Mouse (Mus musculus) ES-E14 (cell line): ENCODE data around the gene Fam227b. TPM values are rescaled to one million over a fixed set of nuclear protein-coding genes. Genes with fewer than 3 reads are reported as not detected.

Experiments used
- DNase-seq: peaks from one replicate; pipeline ENCODE4 v3.0.0-alpha.2; 2013; ENCODE audit warnings: low read depth, low spot score
- H3K27ac ChIP-seq: 2 replicates; pipeline ENCODE4 v1.5.1; 2012; ENCODE audit warnings: low read depth, mild to moderate bottlenecking, low read length, moderate library complexity, mixed read lengths; ENCODE audit not compliant: poor library complexity, insufficient read depth, severe bottlenecking
- H3K36me3 ChIP-seq: 2 replicates; pipeline ENCODE4 v1.6.1; 2012; ENCODE audit warnings: mild to moderate bottlenecking, low read length, moderate library complexity, mixed read lengths; ENCODE audit not compliant: control insufficient read depth, poor library complexity, insufficient read depth, severe bottlenecking
- H3K4me1 ChIP-seq, 2 experiments: fragments of 150-350 bp in 1 of 2; sonication (generic) in 1 of 2; 2 replicates each; pipeline ENCODE4 v1.6.1; 2012; ENCODE audit warnings: low read length in 2 of 2, mild to moderate bottlenecking in 1 of 2, mixed read lengths in 1 of 2; ENCODE audit not compliant: control insufficient read depth in 2 of 2, insufficient read depth in 2 of 2, poor library complexity in 1 of 2
- H3K4me3 ChIP-seq, 2 experiments: fragments of 150-350 bp in 1 of 2; sonication (generic) in 1 of 2; 2 replicates each; pipeline ENCODE4 v1.5.1; 2012; ENCODE audit warnings: low read length in 2 of 2, low read depth in 1 of 2, mild to moderate bottlenecking in 1 of 2, mixed read lengths in 1 of 2; ENCODE audit not compliant: insufficient read depth in 1 of 2, poor library complexity in 1 of 2, severe bottlenecking in 1 of 2
- H3K9ac ChIP-seq: 2 replicates; pipeline ENCODE4 v1.6.1; 2012; ENCODE audit warnings: low read depth, mild to moderate bottlenecking, low read length, mixed read lengths; ENCODE audit not compliant: poor library complexity, insufficient read depth, severe bottlenecking
- H3K9me3 ChIP-seq: fragments of 150-350 bp; sonication (generic); 2 replicates; pipeline ENCODE4 v1.6.1; 2012; ENCODE audit warnings: low read depth, mild to moderate bottlenecking, low read length; ENCODE audit not compliant: control insufficient read depth, insufficient read depth
- CHD2 ChIP-seq: IDR thresholded peaks from 2 replicates; pipeline ENCODE4 v1.6.1; 2014; ENCODE audit warnings: mild to moderate bottlenecking, low read depth, low read length, inconsistent platforms
- HCFC1 ChIP-seq: IDR thresholded peaks from 2 replicates; pipeline ENCODE4 v1.6.1; 2012; ENCODE audit warnings: low read length, inconsistent platforms, borderline replicate concordance; ENCODE audit not compliant: insufficient read depth
- MAFK ChIP-seq: IDR thresholded peaks from 2 replicates; pipeline ENCODE4 v1.6.1; 2014; ENCODE audit warnings: mild to moderate bottlenecking, low read depth, low read length, inconsistent platforms; ENCODE audit not compliant: insufficient read depth
- ZC3H11A ChIP-seq: IDR thresholded peaks from 2 replicates; pipeline ENCODE4 v1.6.1; 2012; ENCODE audit warnings: low read depth, mild to moderate bottlenecking, inconsistent platforms, low read length, borderline replicate concordance
- ZNF384 ChIP-seq: IDR thresholded peaks from 2 replicates; pipeline ENCODE4 v1.6.1; 2012; ENCODE audit warnings: low read depth, low read length, inconsistent platforms
- in situ Hi-C, 2 experiments: fragments of 600-800 bp; cut with MboI; formaldehyde crosslinking; loops; one replicate each; pipeline ENCODE4 v1.15.1; 2025; ENCODE audit warnings: low sequenced_read_pairs in 2 of 2, inconsistent platforms in 1 of 2; ENCODE audit not compliant: unreplicated experiment in 2 of 2
- total RNA-seq: library from RNA; depleted of rRNA; stranded (reverse); fragments of 300-350 nt; gene quantifications from 2 replicates; pipeline ENCODE4 v1.2.3, GENCODE M21; 2012

Gene Fam227b
- total RNA-seq, 1 experiment: not detected

DNA sequence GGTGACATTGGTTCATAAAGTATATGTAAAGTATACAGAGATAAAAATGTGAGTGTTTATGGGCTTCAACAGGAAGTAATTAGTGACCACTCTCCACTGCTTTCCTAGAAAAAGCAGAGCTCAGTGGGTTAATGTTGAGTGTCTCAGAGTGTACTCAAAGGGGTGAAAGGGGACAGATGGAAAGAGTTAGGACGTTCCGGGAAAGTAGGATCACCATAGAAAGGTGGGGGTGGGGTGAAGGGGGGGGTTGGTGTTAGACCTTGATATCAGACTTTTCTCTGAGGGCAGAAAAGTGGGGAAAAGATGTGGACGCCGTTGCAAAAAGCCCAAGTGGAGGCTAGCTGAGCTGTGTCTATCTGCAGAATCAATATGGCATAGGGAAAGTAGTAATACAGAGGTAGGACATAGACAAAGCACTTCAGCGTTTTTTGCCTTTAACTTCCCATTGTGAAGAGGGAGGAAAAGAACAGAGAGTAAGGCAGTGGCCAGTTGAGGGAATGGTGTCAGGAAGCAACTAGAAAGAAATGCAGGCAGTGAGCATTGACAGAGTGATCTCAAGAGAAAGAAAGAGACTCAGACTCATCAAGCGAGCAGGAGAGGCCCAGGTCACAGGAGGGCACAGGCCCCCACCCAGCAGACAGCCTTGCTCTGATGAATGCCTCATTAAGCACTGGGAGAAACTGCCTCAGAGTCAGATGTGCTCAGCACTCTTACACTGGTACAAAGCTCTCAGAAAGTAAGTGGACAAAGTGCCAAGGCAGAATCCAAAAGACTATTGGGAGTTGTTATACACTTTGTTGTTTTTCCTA lies 98.9 kb downstream of the Fam227b start:
- Histone ChIP-seq H3K36me3 (no peaks in the 10 kb centered on the region), H3K9ac (no peak overlapping the region), H3K4me3 (no peak overlapping the region), H3K4me1 (no peaks in the 10 kb centered on the region), H3K27ac (no peak overlapping the region), H3K9me3 (no peaks in the 10 kb centered on the region)
- DNase-seq: no peak
- TF ChIP-seq ZNF384: no peak
- no peak for TF ChIP-seq ZC3H11A
- TF ChIP-seq CHD2: no peak
- TF ChIP-seq MAFK: no peak
- TF ChIP-seq HCFC1: no peak
- in situ Hi-C loops: no loop called here

DNA sequence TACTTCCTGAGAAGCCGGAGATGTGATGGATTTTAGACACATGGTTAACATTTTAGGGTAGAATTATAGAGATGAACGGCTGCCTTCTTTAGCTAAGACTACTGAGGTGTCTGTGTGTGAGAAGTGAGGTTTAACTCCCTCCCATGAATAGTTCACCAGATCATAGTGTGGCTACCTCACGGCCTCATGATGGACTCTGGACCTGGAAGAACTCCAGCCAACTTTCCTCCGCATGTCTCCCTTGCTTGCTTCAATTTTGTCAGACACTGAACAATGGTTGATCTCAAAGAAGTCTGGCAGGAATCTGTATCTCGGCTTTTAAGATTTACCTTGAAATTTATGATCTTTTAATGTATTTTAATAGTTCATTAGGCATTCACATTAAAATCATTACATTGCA lies 106.2 kb downstream of the Fam227b start:
- Histone ChIP-seq H3K27ac (no peak overlapping the region), H3K36me3 (no peaks in the 10 kb centered on the region), H3K9me3 (no peaks in the 10 kb centered on the region), H3K4me3 (no peak overlapping the region), H3K9ac (no peak overlapping the region), H3K4me1 (no peaks in the 10 kb centered on the region)
- in situ Hi-C loops: no loop called here
- DNase-seq: no peak
- TF ChIP-seq ZNF384 (no peak), MAFK (no peak), HCFC1 (no peak), ZC3H11A (no peak), CHD2 (no peak)

DNA sequence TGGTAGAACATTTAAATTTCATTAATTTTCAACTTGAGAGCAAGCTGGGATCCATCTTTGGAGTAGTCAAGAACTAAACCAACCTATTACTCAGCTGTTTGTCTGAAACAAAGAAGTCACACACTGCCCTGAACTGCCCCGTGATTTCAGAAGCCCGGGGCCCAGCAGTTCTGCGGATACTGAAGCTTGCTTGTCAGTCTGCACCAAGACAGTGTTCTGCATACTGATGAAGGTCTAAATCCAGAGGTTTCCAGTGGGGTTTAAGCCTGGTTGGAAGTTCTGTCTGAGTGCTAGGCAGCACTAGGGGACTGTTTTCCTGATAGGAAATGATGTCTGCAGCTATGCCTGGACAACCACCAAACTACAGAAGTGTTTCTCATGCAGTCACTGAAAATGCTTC lies 109.1 kb downstream of the Fam227b start:
- in situ Hi-C loops: no loop called here
- H3K27ac ChIP-seq: no peak overlapping the region
- H3K4me1 ChIP-seq: no peaks in the 10 kb centered on the region
- no peak overlapping the region for H3K4me3 ChIP-seq
- no peak overlapping the region for H3K9ac ChIP-seq
- no peaks in the 10 kb centered on the region for H3K9me3 ChIP-seq
- no peak for DNase-seq
- TF ChIP-seq CHD2: no peak
- no peak for TF ChIP-seq ZC3H11A
- no peak for TF ChIP-seq HCFC1
- TF ChIP-seq MAFK: no peak
- no peak for TF ChIP-seq ZNF384
- no peaks in the 10 kb centered on the region for H3K36me3 ChIP-seq

DNA sequence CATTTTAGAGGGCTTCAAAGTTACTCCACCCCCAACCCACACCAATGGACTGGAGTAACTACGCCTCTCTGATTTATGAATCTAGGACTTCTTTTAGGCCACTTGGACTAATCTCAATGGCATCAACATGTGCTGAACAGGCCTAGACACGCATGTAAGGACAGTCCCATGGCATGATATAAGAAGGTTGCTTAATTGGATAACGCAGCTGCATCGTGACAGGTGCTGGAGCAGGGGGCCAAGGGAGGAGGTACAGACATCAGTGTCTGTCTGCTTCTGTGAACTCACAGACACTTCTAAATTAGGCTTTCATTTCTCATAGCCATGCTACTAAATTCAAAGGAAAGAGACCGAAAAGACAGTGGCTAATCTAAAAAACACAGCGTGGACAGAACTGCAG lies 110.6 kb downstream of the Fam227b start:
- no peak for DNase-seq
- no peak for TF ChIP-seq MAFK
- TF ChIP-seq ZC3H11A: no peak
- no peak for TF ChIP-seq HCFC1
- no peak for TF ChIP-seq ZNF384
- no peak for TF ChIP-seq CHD2
- Histone ChIP-seq H3K9ac (no peak overlapping the region), H3K36me3 (no peaks in the 10 kb centered on the region), H3K4me1 (no peaks in the 10 kb centered on the region), H3K27ac (no peak overlapping the region), H3K9me3 (no peaks in the 10 kb centered on the region), H3K4me3 (no peak overlapping the region)
- in situ Hi-C loops: no loop called here
